Mouse (Mus musculus): ENCODE data around the gene Fam53b.
A peak's percentile ranks its signal among the peaks of the same experiment; 100 is the strongest.

Fam53b gene

GRCm38 (mm10) chr7:132763911-132764310 lies 49.8 kb downstream of the Fam53b start:
- DNase-seq, result no peak

- no peak for DNase-seq
Observed at GRCm38 (mm10) chr7:132763351-132763750, 50.3 kb downstream of the Fam53b start.

- no peak for DNase-seq
Observed at GRCm38 (mm10) chr7:132761409-132761808, 52.3 kb downstream of the Fam53b start.

- no peak for DNase-seq
Observed at GRCm38 (mm10) chr7:132760589-132761180, 53.0 kb downstream of the Fam53b start.

- DNase-seq, result no peak
Observed at GRCm38 (mm10) chr7:132759926-132760325, 53.8 kb downstream of the Fam53b start.

GRCm38 (mm10) chr7:132759405-132759891 lies 54.2 kb downstream of the Fam53b start:
- no peak for DNase-seq

GRCm38 (mm10) chr7:132758875-132759274 lies 54.8 kb downstream of the Fam53b start:
- no peak for DNase-seq

- no peak for DNase-seq
Observed at GRCm38 (mm10) chr7:132756325-132756724, 57.4 kb downstream of the Fam53b start.

GRCm38 (mm10) chr7:132754389-132754750 lies 59.3 kb downstream of the Fam53b start:
- peak; percentile 60 for DNase-seq

- DNase-seq, result no peak
Observed at GRCm38 (mm10) chr7:132753518-132754388, 59.9 kb downstream of the Fam53b start.

GRCm38 (mm10) chr7:132751716-132752115 lies 62.0 kb downstream of the Fam53b start:
- peak; percentile 34 for DNase-seq

- DNase-seq, result no peak
Observed at GRCm38 (mm10) chr7:132749504-132749903, 64.2 kb downstream of the Fam53b start.

- DNase-seq, result no peak
Observed at GRCm38 (mm10) chr7:132748076-132748769, 65.5 kb downstream of the Fam53b start.

- DNase-seq, result no peak
Observed at GRCm38 (mm10) chr7:132747096-132747495, 66.6 kb downstream of the Fam53b start.

- no peak for DNase-seq
Observed at GRCm38 (mm10) chr7:132742912-132743311, 70.8 kb downstream of the Fam53b start.

- no peak for DNase-seq
Observed at GRCm38 (mm10) chr7:132739829-132740228, 73.9 kb downstream of the Fam53b start.

GRCm38 (mm10) chr7:132738844-132739243 lies 74.8 kb downstream of the Fam53b start:
- no peak for DNase-seq

GRCm38 (mm10) chr7:132736099-132736862 lies 77.4 kb downstream of the Fam53b start:
- peak; percentile 67 for DNase-seq

GRCm38 (mm10) chr7:132735145-132735544 lies 78.5 kb downstream of the Fam53b start:
- DNase-seq, result peak; percentile 82

GRCm38 (mm10) chr7:132734222-132734621 lies 79.5 kb downstream of the Fam53b start:
- no peak for DNase-seq

- no peak for DNase-seq
Observed at GRCm38 (mm10) chr7:132733521-132733920, 80.2 kb downstream of the Fam53b start.

GRCm38 (mm10) chr7:132732136-132732789 lies 81.4 kb downstream of the Fam53b start:
- no peak for DNase-seq
